Mouse (Mus musculus) right cerebral cortex, postnatal 10 days (tissue): ENCODE data around the gene Hivep3.

Source experiments
- DNase-seq, 2 experiments: peaks; one replicate each; pipeline ENCODE4 v3.0.0; 2021; ENCODE audit warnings: low spot score in 2 of 2

Hivep3 gene

GRCm38 (mm10) chr4:119733184-119733880 is at the start of gene Hivep3:
Gene Hivep3 (plus strand): TSS chr4:119733784.
- DNase-seq = peak; percentile 98 to 99

DNA sequence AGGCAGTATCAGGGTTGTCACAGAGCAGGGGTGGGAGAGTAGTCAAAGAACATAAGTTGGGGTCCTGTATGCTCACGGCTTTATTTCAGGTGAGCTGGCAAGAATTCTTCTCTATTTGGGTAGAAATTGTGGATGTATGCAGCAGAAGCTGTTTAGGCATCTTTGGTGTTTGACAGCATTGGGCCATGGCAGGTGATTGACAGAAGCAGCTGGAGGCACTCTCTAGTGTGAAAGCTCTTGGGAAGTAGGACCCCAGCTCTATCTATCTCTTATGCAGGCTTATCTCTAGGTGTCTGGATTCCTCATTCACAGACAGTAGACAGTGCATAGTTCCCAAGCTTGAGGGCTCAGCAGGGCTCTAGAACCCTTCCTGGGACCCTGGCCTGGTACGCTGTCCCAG is 47.8 kb upstream of the Hivep3 start:
- DNase-seq = no peak

DNA sequence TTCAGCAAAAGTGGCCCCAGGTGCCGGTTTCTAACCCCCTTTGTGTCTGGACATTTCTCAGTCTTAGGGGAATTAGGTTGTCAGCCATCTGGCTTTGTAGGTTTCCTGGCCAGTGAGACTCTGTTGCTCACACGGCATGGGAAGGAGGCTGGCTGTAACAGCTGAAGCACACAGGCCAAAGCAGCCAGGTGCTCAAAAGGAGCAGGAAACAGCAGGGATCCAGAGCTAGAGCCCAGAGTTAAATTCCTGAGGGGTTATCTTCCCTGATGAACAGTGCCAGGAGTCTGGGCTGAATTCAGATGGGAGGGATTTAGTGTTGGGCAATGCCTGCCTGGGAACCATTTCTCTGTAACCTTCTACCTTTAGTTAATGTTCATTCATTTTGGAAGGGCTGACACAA is 35.2 kb upstream of the Hivep3 start:
- no peak for DNase-seq

DNA sequence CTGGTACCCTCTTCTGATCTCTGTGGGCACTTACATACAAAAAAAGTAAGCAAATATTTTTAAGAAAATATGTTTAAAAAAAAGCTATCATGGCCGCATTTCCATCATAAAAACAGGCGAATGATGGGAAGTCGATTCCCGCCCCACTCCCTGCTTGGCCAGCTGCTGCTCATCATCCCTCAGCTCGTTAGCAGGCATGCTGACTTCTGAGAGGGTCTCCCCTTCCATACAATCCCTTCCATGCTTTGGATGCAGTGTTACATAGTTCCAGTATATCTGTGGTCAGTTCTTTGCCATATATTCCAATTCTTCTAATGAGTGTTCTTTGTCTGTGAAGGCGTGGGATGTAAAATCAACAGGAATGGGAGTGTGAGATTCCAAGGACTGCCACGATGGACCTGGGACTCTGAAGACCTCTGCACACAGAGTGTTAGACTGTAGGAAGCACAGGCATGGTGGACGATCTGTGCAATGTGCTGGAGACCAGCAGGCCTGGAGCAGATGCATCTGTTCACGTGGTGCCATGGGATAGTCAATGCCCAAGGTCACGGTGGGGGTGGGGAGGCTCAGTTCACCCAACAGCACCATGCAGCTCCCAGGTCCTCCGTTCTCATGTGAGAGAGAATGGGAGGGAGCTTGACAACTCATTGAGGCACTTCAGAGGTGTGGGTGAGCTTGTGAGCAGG is 32.2 kb upstream of the Hivep3 start:
- DNase-seq = no peak

- DNase-seq = no peak
These were observed 29.6 kb upstream of the Hivep3 start for GRCm38 (mm10) chr4:119703965-119704364.

GRCm38 (mm10) chr4:119707326-119707725 is 26.3 kb upstream of the Hivep3 start:
- no peak for DNase-seq

GRCm38 (mm10) chr4:119707751-119708150 is 25.8 kb upstream of the Hivep3 start:
- no peak for DNase-seq

DNA sequence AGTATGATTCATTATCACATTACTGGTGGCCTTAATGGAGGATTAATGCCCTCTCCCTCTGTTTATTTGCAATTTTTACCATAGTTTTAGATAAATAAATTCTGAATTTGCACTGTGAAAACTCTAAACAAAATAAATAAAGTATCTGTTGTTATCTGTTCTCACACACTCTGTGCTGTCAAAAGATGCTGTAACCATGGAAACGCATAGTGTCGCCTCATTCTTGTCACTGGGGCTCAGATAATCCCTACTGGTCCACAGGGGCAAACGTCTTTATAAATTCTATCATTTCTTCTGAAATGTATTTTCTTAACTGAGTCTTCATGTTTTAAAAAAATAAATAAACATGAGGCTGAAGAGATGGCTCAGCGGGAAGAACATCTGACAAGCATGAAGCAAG is 23.4 kb upstream of the Hivep3 start:
- DNase-seq = no peak

DNA sequence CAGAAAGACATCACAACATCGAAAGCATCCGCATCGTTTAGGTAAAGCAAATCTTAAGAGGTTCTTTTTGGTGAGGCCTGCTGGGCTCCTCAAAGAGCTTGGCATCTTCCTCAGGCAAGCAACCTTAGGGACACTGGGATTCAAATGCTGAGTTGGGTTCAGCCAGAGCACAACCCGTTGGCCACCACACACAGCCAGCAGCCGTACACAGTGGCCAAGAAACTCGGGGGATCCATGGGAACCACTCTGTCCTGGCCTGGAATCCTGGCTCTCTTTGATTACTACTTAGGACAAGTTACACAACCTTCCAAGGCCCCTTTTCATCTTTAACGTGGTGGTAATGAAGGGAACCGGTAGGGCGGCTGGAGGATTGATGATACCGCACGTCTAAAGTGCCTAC is 16.1 kb upstream of the Hivep3 start:
- DNase-seq = peak; percentile 72 to 78

- DNase-seq = no peak
These were observed 12.1 kb upstream of the Hivep3 start for GRCm38 (mm10) chr4:119721531-119721930.

GRCm38 (mm10) chr4:119726074-119726473 is 7.5 kb upstream of the Hivep3 start:
- no peak for DNase-seq

GRCm38 (mm10) chr4:119727871-119728270 is 5.7 kb upstream of the Hivep3 start:
- no peak for DNase-seq

- DNase-seq = peak in 1 of 2 experiments; percentile 52
These were observed 358 bp downstream of the Hivep3 start for GRCm38 (mm10) chr4:119733942-119734341.

DNA sequence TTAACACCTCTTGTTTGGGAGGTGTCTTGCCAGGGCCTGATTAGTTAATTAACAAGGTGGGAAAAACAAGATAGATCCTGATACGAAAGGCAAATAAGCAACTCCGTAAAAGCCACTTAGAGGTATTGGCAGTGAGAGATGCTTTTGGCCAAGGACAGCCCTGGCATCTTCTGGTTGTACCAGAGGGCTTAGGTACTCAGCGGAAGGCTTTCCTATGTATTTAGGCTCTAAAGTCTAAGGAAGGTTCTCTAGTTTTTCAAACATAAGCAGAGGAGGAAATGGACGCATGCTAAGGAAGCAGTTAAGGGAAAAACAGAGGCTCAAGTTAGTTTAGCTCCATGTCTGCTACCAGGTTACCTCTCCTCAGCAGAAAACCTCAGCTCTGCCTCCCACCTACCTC is 768 bp downstream of the Hivep3 start:
- no peak for DNase-seq

- DNase-seq = no peak
These were observed 5.1 kb downstream of the Hivep3 start for GRCm38 (mm10) chr4:119738641-119739040.

GRCm38 (mm10) chr4:119739301-119740062 is 5.9 kb downstream of the Hivep3 start:
- peak in 1 of 2 experiments; percentile 31 for DNase-seq

GRCm38 (mm10) chr4:119748341-119748740 is 14.8 kb downstream of the Hivep3 start:
- no peak for DNase-seq

GRCm38 (mm10) chr4:119750157-119750556 is 16.6 kb downstream of the Hivep3 start:
- DNase-seq = no peak

- DNase-seq = no peak
These were observed 17.2 kb downstream of the Hivep3 start for GRCm38 (mm10) chr4:119750681-119751211.

DNA sequence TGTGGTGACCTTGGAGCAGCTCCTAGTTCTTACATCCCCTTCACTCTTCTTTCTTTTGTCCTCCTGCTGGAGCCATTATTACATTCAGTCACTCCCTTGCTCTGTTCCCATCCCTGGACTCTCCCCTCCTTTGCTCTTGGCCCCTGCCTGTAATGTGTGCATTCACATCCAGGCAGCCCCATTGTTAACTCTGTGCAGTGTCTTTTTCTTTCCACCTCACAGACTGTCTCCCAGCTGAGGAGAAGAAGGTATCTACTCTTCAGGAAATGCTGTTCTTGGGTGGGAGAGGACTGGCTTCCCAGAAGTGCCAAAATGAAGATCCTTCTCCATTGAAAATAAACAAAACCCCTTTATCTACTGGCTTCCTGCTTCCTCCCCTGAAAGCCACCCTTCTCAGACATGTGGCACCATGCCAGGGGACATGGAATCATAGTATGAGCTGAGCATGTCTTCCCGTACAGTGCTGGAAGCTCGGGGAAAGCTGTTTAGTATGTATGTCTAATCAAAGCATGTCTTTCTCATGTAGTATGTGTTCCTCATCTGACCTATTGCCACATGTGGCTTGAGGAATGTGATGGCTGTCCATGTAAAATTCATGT is 17.9 kb downstream of the Hivep3 start:
- DNase-seq = no peak

- peak; percentile 50 to 76 for DNase-seq
These were observed 26.1 kb downstream of the Hivep3 start for GRCm38 (mm10) chr4:119759574-119760233.
